Mouse (Mus musculus): ENCODE data around the gene Ttll7. TPM values are rescaled to one million over a fixed set of nuclear protein-coding genes. Genes with fewer than 3 reads are reported as not detected.

The Ttll7 gene
- polyA plus RNA-seq, 1 experiment from 2014 or later, result 2.0 TPM

GRCm38 (mm10) chr3:146927311-146928015 is 75.3 kb downstream of the Ttll7 start:
- DNase-seq (ENCODE audit: low spot score), result no peak

GRCm38 (mm10) chr3:146928141-146928540 is 76.0 kb downstream of the Ttll7 start:
- WGBS, result 85% methylated on average over 7 of the region's 7 CpGs
- H3K4me3 ChIP-seq, result no peak overlapping the region
- H3K27ac ChIP-seq, result no peak overlapping the region
- no peak for DNase-seq (ENCODE audit: low spot score)
- H3K9me3 ChIP-seq, result no peaks in the 10 kb centered on the region
- H3K4me1 ChIP-seq, result no peaks in the 10 kb centered on the region
- no peaks in the 10 kb centered on the region; the same call in 1 of the 2 replicates for H3K36me3 ChIP-seq
- no peaks in the 10 kb centered on the region for H3K27me3 ChIP-seq (ENCODE audit: insufficient read depth, poor library complexity, severe bottlenecking)

More at GRCm38 (mm10) chr3:146927311-146928015, 75.3 kb downstream of the Ttll7 start:
- 85% methylated on average over 6 of the region's 6 CpGs for WGBS
- no peak overlapping the region for H3K4me3 ChIP-seq
- H3K36me3 ChIP-seq, result no peaks in the 10 kb centered on the region; the same call in 1 of the 2 replicates
- no peaks in the 10 kb centered on the region for H3K9me3 ChIP-seq
- H3K4me1 ChIP-seq, result no peaks in the 10 kb centered on the region
- H3K27me3 ChIP-seq (ENCODE audit: insufficient read depth, poor library complexity, severe bottlenecking), result no peaks in the 10 kb centered on the region
- H3K27ac ChIP-seq, result no peak overlapping the region

- no peaks in the 10 kb centered on the region for H3K4me1 ChIP-seq
- no peaks in the 10 kb centered on the region for H3K9me3 ChIP-seq
- no peak for DNase-seq (ENCODE audit: low spot score)
- no peaks in the 10 kb centered on the region for H3K27me3 ChIP-seq (ENCODE audit: insufficient read depth, poor library complexity, severe bottlenecking)
- no peak overlapping the region for H3K27ac ChIP-seq
- no peak overlapping the region for H3K4me3 ChIP-seq
- H3K36me3 ChIP-seq, result no peaks in the 10 kb centered on the region; the same call in 1 of the 2 replicates
- WGBS, result 82% methylated on average over 5 of the region's 5 CpGs
These were observed 76.8 kb downstream of the Ttll7 start for GRCm38 (mm10) chr3:146929011-146929410.

DNA sequence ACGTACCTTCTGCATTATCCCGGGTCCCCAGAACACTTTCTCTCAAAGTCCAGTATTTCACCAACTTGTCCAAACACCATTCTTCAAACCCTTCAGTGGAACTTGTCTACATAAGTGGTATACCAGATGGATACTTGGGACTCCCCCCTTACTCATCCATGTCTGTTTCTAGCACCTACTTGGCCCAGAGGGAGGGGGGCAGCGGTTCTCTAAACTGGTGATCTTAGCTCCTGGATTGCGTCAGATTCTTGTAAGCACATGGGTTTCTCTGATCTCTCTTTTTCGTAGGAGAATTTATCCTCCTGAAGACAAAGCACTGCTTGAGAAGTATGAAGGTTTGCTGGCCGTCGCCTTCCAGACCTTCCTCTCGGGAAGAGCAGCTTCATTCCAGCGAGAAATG is 79.0 kb downstream of the Ttll7 start:
- peaks cover 2% of the 10 kb centered on the region; the same call in 1 of the 2 replicates for H3K36me3 ChIP-seq
- WGBS, result 91% methylated on average over 9 of the region's 9 CpGs
- H3K4me1 ChIP-seq, result no peaks in the 10 kb centered on the region
- DNase-seq (ENCODE audit: low spot score), result no peak
- H3K9me3 ChIP-seq, result no peaks in the 10 kb centered on the region
- H3K27me3 ChIP-seq (ENCODE audit: insufficient read depth, poor library complexity, severe bottlenecking), result no peaks in the 10 kb centered on the region
- H3K4me3 ChIP-seq, result no peak overlapping the region
- no peak overlapping the region for H3K27ac ChIP-seq

DNA sequence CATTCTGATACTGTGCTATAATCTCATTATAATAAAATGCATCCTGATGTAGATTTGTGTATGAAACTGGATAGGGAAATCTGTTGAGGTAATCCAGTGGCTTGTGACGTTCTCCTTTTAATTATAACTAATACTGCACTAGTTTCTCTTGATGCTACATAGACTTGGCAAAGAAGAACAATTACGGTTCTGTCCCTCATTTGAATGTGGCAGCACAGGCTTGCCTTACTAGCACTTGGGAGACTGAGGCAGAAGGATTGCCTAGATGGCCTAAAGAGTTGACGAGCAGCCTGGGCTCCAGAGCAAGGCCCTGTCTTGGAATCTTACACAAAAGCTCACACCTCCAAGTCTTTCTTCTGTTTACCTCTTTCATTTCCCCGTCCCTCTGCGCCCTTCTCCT is 80.3 kb downstream of the Ttll7 start:
- no peaks in the 10 kb centered on the region for H3K9me3 ChIP-seq
- DNase-seq (ENCODE audit: low spot score), result no peak
- H3K4me3 ChIP-seq, result no peak overlapping the region
- no peaks in the 10 kb centered on the region for H3K27me3 ChIP-seq (ENCODE audit: insufficient read depth, poor library complexity, severe bottlenecking)
- H3K27ac ChIP-seq, result no peak overlapping the region
- peaks cover 2% of the 10 kb centered on the region; the same call in 1 of the 2 replicates for H3K36me3 ChIP-seq
- H3K4me1 ChIP-seq, result no peaks in the 10 kb centered on the region
- WGBS, result 77% methylated on average over 5 of the region's 5 CpGs

GRCm38 (mm10) chr3:146936888-146937287 is 84.7 kb downstream of the Ttll7 start:
- no peak for DNase-seq (ENCODE audit: low spot score)
- Histone ChIP-seq H3K9me3 (no peaks in the 10 kb centered on the region), H3K4me1 (no peaks in the 10 kb centered on the region), H3K4me3 (no peak overlapping the region), H3K36me3 (peaks cover 2% of the 10 kb centered on the region; the same call in 1 of the 2 replicates), H3K27me3 (ENCODE audit: insufficient read depth, poor library complexity, severe bottlenecking) (no peaks in the 10 kb centered on the region), H3K27ac (no peak overlapping the region)
- WGBS, result 71% methylated on average over 4 of the region's 4 CpGs

DNA sequence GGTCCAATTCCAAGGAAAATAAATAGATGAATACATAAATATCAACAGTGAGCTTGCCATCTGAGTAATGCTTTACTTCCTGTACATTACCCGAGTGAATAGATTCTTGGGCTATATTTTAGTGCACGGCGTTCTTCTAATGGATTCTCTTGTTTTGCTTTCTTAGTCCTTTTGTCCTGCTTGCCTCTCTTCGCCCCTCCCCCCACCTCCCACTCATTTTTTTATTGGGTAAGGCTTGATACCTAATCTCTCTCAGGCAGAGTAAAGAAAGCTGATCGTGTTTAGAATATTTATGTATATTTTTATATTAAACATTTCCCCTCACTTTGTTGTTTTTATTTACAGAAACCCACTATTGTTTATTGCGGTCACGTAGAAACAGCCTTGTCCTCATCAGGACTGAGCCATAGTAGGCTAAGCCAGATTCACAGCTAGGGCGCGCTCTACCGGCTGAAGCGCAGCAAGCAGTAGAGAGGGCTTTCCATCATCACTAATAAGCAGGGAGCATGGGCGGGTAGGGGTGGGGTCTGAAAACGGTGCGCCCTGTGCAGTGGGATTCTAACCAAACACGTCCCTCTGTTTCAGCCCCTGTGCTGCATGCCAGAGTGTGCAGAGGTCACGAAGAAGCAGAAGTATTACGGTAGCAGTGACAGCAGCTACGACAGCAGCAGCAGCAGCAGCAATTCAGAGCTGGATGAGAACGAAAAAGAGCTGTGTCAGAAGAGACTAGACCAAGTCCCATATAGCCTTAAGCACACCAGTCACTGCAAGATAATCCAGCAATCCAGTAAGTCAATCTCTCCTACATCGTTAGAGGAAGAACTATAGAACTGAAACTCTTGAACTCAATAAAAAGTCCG is 87.5 kb downstream of the Ttll7 start:
- no peak for DNase-seq (ENCODE audit: low spot score)
- WGBS, result 34% methylated on average over 21 of the region's 21 CpGs
- H3K27me3 ChIP-seq (ENCODE audit: insufficient read depth, poor library complexity, severe bottlenecking), result no peaks in the 10 kb centered on the region

GRCm38 (mm10) chr3:146943101-146943500 is 90.9 kb downstream of the Ttll7 start:
- DNase-seq (ENCODE audit: low spot score), result no peak
- no peaks in the 10 kb centered on the region for H3K9me3 ChIP-seq
- H3K36me3 ChIP-seq, result no peaks in the 10 kb centered on the region
- H3K4me1 ChIP-seq, result no peaks in the 10 kb centered on the region
- no peak overlapping the region for H3K27ac ChIP-seq
- 83% methylated on average over 2 of the region's 2 CpGs for WGBS
- no peak overlapping the region for H3K4me3 ChIP-seq
- H3K27me3 ChIP-seq (ENCODE audit: insufficient read depth, poor library complexity, severe bottlenecking), result no peaks in the 10 kb centered on the region

More for the DNA sequence above, 87.5 kb downstream of the Ttll7 start:
- Histone ChIP-seq H3K27ac (peak overlapping the region; percentile 25; the same call in 1 of the 2 replicates), H3K9me3 (no peaks in the 10 kb centered on the region), H3K4me1 (no peaks in the 10 kb centered on the region), H3K4me3 (peak overlapping the region; percentile 33), H3K36me3 (peaks cover 2% of the 10 kb centered on the region; the same call in 1 of the 2 replicates)

DNA sequence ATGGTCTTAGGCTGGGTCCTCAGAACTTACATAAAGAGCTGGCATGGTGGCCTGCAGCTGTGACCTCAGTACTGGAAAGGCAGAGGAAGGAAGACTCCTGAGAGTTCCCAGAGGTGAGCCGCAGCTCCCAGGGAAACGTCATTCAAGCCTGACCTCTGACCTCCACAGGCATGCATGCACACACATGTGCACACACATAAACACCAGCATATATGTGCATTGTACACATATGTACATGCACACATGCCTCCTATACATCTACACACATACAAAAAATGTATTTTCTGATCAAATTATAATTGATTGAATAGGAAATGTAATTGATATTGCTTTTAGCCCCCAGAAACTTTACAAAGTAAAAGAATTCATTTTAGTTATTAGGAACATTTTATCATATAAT is 93.2 kb downstream of the Ttll7 start:
- Histone ChIP-seq H3K9me3 (no peaks in the 10 kb centered on the region), H3K4me3 (no peak overlapping the region), H3K36me3 (no peaks in the 10 kb centered on the region), H3K4me1 (no peaks in the 10 kb centered on the region), H3K27me3 (ENCODE audit: insufficient read depth, poor library complexity, severe bottlenecking) (no peaks in the 10 kb centered on the region), H3K27ac (no peak overlapping the region)
- DNase-seq (ENCODE audit: low spot score), result no peak
- 43% methylated on average over 2 of the region's 2 CpGs for WGBS

- Histone ChIP-seq H3K4me3 (peak overlapping the region; percentile 57), H3K9me3 (no peaks in the 10 kb centered on the region), H3K27me3 (ENCODE audit: insufficient read depth, poor library complexity, severe bottlenecking) (no peaks in the 10 kb centered on the region), H3K36me3 (no peaks in the 10 kb centered on the region), H3K27ac (peak overlapping the region; percentile 76), H3K4me1 (no peaks in the 10 kb centered on the region)
- peak; percentile 77 for DNase-seq (ENCODE audit: low spot score)
- 2% methylated on average over 13 of the region's 13 CpGs for WGBS
These were observed 93.7 kb downstream of the Ttll7 start for GRCm38 (mm10) chr3:146945887-146946286.

GRCm38 (mm10) chr3:146946641-146947040 is 94.5 kb downstream of the Ttll7 start:
- DNase-seq (ENCODE audit: low spot score), result no peak
- no peaks in the 10 kb centered on the region for H3K36me3 ChIP-seq
- H3K4me1 ChIP-seq, result no peaks in the 10 kb centered on the region
- no peak overlapping the region for H3K27ac ChIP-seq
- no peak overlapping the region for H3K4me3 ChIP-seq
- H3K27me3 ChIP-seq (ENCODE audit: insufficient read depth, poor library complexity, severe bottlenecking), result no peaks in the 10 kb centered on the region
- H3K9me3 ChIP-seq, result no peaks in the 10 kb centered on the region
- WGBS, result 75% methylated on average over 8 of the region's 8 CpGs

- DNase-seq (ENCODE audit: low spot score), result no peak
- Histone ChIP-seq H3K27ac (no peak overlapping the region), H3K36me3 (no peaks in the 10 kb centered on the region), H3K9me3 (no peaks in the 10 kb centered on the region), H3K27me3 (ENCODE audit: insufficient read depth, poor library complexity, severe bottlenecking) (no peaks in the 10 kb centered on the region), H3K4me1 (no peaks in the 10 kb centered on the region), H3K4me3 (no peak overlapping the region)
- 82% methylated on average over 8 of the region's 8 CpGs for WGBS
These were observed 104.6 kb downstream of the Ttll7 start for GRCm38 (mm10) chr3:146956792-146957191.

DNA sequence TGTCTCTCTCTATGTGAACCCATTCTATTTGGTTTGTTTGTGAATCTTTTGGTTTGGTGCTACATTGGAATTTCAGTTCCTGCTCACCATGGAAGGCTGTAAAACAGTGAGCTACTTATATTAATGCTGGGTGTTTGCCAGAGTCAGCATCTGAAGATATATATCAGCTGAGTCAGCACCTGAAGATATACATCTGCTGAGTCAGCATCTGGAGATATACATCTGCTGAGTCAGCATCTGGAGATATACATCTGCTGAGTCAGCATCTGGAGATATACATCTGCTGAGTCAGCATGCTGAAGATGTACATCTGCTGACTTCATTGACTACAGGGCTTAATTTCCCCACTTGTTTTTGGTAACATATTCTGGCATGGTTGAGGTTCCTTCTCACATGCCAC is 110.7 kb downstream of the Ttll7 start:
- DNase-seq (ENCODE audit: low spot score), result no peak
- Histone ChIP-seq H3K27ac (no peak overlapping the region), H3K36me3 (no peaks in the 10 kb centered on the region), H3K9me3 (no peaks in the 10 kb centered on the region), H3K27me3 (ENCODE audit: insufficient read depth, poor library complexity, severe bottlenecking) (no peaks in the 10 kb centered on the region), H3K4me1 (no peaks in the 10 kb centered on the region), H3K4me3 (no peak overlapping the region)
